Mouse (Mus musculus): ENCODE measurements around the gene Adgrl3.

Gene Adgrl3

GRCm38 (mm10) chr5:81019590-81020254 is at the start of gene Adgrl3:
TSS of gene Adgrl3 (plus strand) at chr5:81020138.
- DNase-seq (ENCODE audit: low spot score), result peak; percentile 89

GRCm38 (mm10) chr5:81019166-81019565 is 772 bp upstream of the Adgrl3 start:
- DNase-seq (ENCODE audit: low spot score), result no peak

- peak; percentile 73 for DNase-seq (ENCODE audit: low spot score)
These were observed 505 bp downstream of the Adgrl3 start for GRCm38 (mm10) chr5:81020281-81021005.

- no peak for DNase-seq (ENCODE audit: low spot score)
These were observed 1.0 kb downstream of the Adgrl3 start for GRCm38 (mm10) chr5:81021006-81021320.

GRCm38 (mm10) chr5:81021331-81021863 is 1.5 kb downstream of the Adgrl3 start:
- DNase-seq (ENCODE audit: low spot score), result peak; percentile 68

- peak; percentile 49 for DNase-seq (ENCODE audit: low spot score)
These were observed 1.9 kb downstream of the Adgrl3 start for GRCm38 (mm10) chr5:81021864-81022305.

GRCm38 (mm10) chr5:81022306-81023071 is 2.6 kb downstream of the Adgrl3 start:
- DNase-seq (ENCODE audit: low spot score), result peak; percentile 56

- DNase-seq (ENCODE audit: low spot score), result peak; percentile 8
These were observed 4.2 kb downstream of the Adgrl3 start for GRCm38 (mm10) chr5:81023923-81024715.

- peak; percentile 49 for DNase-seq (ENCODE audit: low spot score)
These were observed 8.9 kb downstream of the Adgrl3 start for GRCm38 (mm10) chr5:81028875-81029274.

GRCm38 (mm10) chr5:81037091-81037490 is 17.2 kb downstream of the Adgrl3 start:
- no peak for DNase-seq (ENCODE audit: low spot score)

- no peak for DNase-seq (ENCODE audit: low spot score)
These were observed 23.9 kb downstream of the Adgrl3 start for GRCm38 (mm10) chr5:81043875-81044274.

- DNase-seq (ENCODE audit: low spot score), result no peak
These were observed 26.2 kb downstream of the Adgrl3 start for GRCm38 (mm10) chr5:81046128-81046527.

GRCm38 (mm10) chr5:81054628-81055027 is 34.7 kb downstream of the Adgrl3 start:
- no peak for DNase-seq (ENCODE audit: low spot score)

GRCm38 (mm10) chr5:81055253-81055652 is 35.3 kb downstream of the Adgrl3 start:
- no peak for DNase-seq (ENCODE audit: low spot score)

GRCm38 (mm10) chr5:81058122-81058521 is 38.2 kb downstream of the Adgrl3 start:
- no peak for DNase-seq (ENCODE audit: low spot score)

GRCm38 (mm10) chr5:81060950-81061349 is 41.0 kb downstream of the Adgrl3 start:
- DNase-seq (ENCODE audit: low spot score), result no peak

GRCm38 (mm10) chr5:81061386-81061785 is 41.4 kb downstream of the Adgrl3 start:
- DNase-seq (ENCODE audit: low spot score), result no peak

GRCm38 (mm10) chr5:81064026-81064425 is 44.1 kb downstream of the Adgrl3 start:
- peak; percentile 44 for DNase-seq (ENCODE audit: low spot score)

- no peak for DNase-seq (ENCODE audit: low spot score)
These were observed 48.2 kb downstream of the Adgrl3 start for GRCm38 (mm10) chr5:81068173-81068572.

- DNase-seq (ENCODE audit: low spot score), result no peak
These were observed 48.9 kb downstream of the Adgrl3 start for GRCm38 (mm10) chr5:81068839-81069238.

- DNase-seq (ENCODE audit: low spot score), result no peak
These were observed 53.0 kb downstream of the Adgrl3 start for GRCm38 (mm10) chr5:81072888-81073287.

GRCm38 (mm10) chr5:81073875-81074274 is 53.9 kb downstream of the Adgrl3 start:
- DNase-seq (ENCODE audit: low spot score), result no peak

All from retina, embryonic 14.5 days (tissue).